ENCODE assay signal across 23 mouse cellular contexts in the genomic region with DNA sequence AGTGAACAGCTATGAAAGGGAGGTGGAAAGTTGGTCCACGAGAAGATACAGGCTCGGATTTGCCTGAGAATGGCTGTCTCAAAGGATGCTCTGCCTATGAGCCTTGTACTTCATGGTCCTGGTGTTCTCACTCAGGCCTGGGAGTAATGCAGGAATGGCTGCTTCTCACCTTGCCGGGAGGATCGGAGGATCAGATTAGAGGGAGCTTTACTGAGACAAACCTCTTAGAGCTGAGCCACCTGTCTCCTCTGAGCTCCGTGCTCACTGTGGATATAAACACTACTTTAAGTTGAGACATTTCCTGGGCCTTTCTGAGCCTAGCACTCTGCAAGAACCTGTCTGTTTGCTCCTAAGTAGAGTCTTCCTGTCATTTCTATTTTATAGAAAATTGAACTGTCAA. TPM values are rescaled to one million over a fixed set of nuclear protein-coding genes. Genes with fewer than 3 reads are reported as not detected.
DNase-seq lines count a peak whose midpoint lies in the region.
"Had no signal": no experiment of that assay in that cellular context is flagged by ENCODE, and none has a peak within 500 bp of the region (broad histone marks: within the 10 kb centered on the region; RNA-seq: fewer than 3 reads in every experiment).

No protein-coding gene starts in this region.

- intact Hi-C loops in heart, postnatal 36 days (cut with DNase I), result no loop called here

- DNase-seq in heart, adult 11 months, result peak; percentile 52
- DNase-seq in heart, postnatal 36 days, result no peak
- DNase-seq in retina, adult 2 months (ENCODE audit: low read depth, low spot score), result peak; percentile 77
- no peak for DNase-seq in retina, embryonic 14.5 days (ENCODE audit: low spot score)
- peak; percentile 42 for DNase-seq in retina, postnatal 1 day
- peak; percentile 61 for DNase-seq in retina, postnatal 7 days (ENCODE audit: low read depth, low spot score)
- DNase-seq in right cerebral cortex, postnatal 25 days, result no peak
- no peak for DNase-seq in urinary bladder, postnatal 10 days (ENCODE audit: low spot score)
- DNase-seq: adrenal gland, adult 2 months; adrenal gland, adult 8-10 months; adrenal gland, postnatal 10 days; adrenal gland, postnatal 14 days; adrenal gland, postnatal 25 days; adrenal gland, postnatal 36 days; B cell, adult 2 months; cerebellum, adult 11 months; cerebellum, adult 11-12 months had no signal

RNA-seq across cellular contexts. Expression of gene Cdhr1, which starts 3.4 kb away (rescaled TPM):
- total RNA-seq in heart, postnatal 36 days (2021), result not detected
- total RNA-seq: adrenal gland, adult 18-20 months; adrenal gland, adult 2 months; CH12.LX; MEL had no signal

RNA-seq across cellular contexts. Expression of gene 2610528A11Rik, which starts 12.3 kb away (rescaled TPM):
- not detected for total RNA-seq in heart, postnatal 36 days (2021)
- total RNA-seq: CH12.LX, ES-E14, G1E, MEL had no signal

RNA-seq across cellular contexts. Expression of gene Ghitm, which starts 33.5 kb away (rescaled TPM):
- 100 to 1,000 TPM; 639 to 655 TPM for total RNA-seq in heart, postnatal 36 days (2021)

RNA-seq across cellular contexts. Expression of gene Lrit2, which starts 33.8 kb away (rescaled TPM):
- total RNA-seq in heart, postnatal 36 days (2021), result not detected
- total RNA-seq: adrenal gland, adult 18-20 months; adrenal gland, adult 2 months; adrenal gland, adult 8-10 months; adrenal gland, postnatal 10 days; adrenal gland, postnatal 14 days; adrenal gland, postnatal 25 days; adrenal gland, postnatal 36 days; adrenal gland, postnatal 4 days; CH12.LX; ES-E14; MEL had no signal

RNA-seq across cellular contexts. Expression of gene Lrit1, which starts 46.9 kb away (rescaled TPM):
- not detected for total RNA-seq in heart, postnatal 36 days (2021)
- total RNA-seq: adrenal gland, adult 18-20 months; adrenal gland, adult 2 months; adrenal gland, adult 8-10 months; adrenal gland, postnatal 25 days; adrenal gland, postnatal 36 days; CH12.LX; ES-E14; MEL had no signal

Comparison
In these comparisons a context has a peak if more than half of its experiments do, and no peak if none do; other contexts are left out.
1. DNase-seq: peak in heart, adult 11 months (single experiment), retina, adult 2 months (single experiment), retina, postnatal 1 day (single experiment) and retina, postnatal 7 days (single experiment); none in heart, postnatal 36 days (0 of 2), retina, embryonic 14.5 days (single experiment), right cerebral cortex, postnatal 25 days (single experiment) and urinary bladder, postnatal 10 days (single experiment).